Mouse (Mus musculus): Measurements from ENCODE around the gene Sp3.

DNA sequence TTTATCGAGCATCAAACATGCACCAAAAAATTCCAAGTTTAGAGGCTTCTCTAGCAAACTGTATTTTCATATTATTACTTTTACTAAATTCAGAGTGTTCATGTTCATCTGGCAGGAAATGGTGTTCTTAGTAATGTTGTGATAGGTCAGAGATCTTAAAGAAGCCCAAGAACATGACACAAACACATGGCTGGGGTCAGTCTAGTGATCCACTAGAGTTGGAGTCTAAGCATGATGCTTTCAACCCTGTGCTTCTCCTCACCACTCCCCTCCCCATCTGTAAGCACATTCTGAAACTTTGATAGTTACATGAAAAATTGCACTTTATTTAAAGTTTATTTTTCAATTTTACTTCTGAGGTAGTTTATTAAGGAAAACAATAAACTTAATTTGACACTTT, 3.0 kb downstream of the Sp3 start:
- no peak for TF ChIP-seq EP300 (IDR thresholded peaks at IDR 0.05; ENCODE audit: low read depth in 1 of 2, low read length in 2 of 2)
- TF ChIP-seq GABPA (IDR thresholded peaks at IDR 0.05; ENCODE audit: low read depth, low read length): no peak
- TF ChIP-seq BHLHE40 (IDR thresholded peaks at IDR 0.05; ENCODE audit: borderline replicate concordance, low read depth, low read length): no peak
- no peak for TF ChIP-seq POLR2A (IDR thresholded peaks at IDR 0.05; ENCODE audit: control insufficient read depth in 1 of 2, insufficient read depth in 1 of 2, low read depth in 1 of 2, low read length in 2 of 2, poor library complexity in 1 of 2)
- no peak for TF ChIP-seq CTCF (IDR thresholded peaks at IDR 0.05 in 2 of 3, conservative IDR thresholded peaks at IDR 0.05 in 1 of 3; ENCODE audit: control insufficient read depth in 1 of 3, insufficient read depth in 1 of 3, low read depth in 2 of 3, low read length in 3 of 3, poor library complexity in 1 of 3, severe bottlenecking in 1 of 3)
